ENCODE assay signal across 10 mouse cellular contexts in genomic region chr16:44679503-44679971, GRCm38 (mm10). TPM values are rescaled to one million over a fixed set of nuclear protein-coding genes. Genes with fewer than 3 reads are reported as not detected.
DNase-seq lines count a peak whose midpoint lies in the region; ATAC-seq and TF ChIP-seq lines count a peak whose summit lies in the region.
"Had no signal": no experiment of that assay in that cellular context is flagged by ENCODE, and none has a peak within 500 bp of the region (broad histone marks: within the 10 kb centered on the region; RNA-seq: fewer than 3 reads in every experiment).

No protein-coding gene starts in this region.

- H3K4me1 ChIP-seq in midbrain, embryonic 11.5 days (ENCODE audit: control insufficient read depth, insufficient read depth, low read length), result peaks cover 23% of the 10 kb centered on the region
- H3K4me1 ChIP-seq in intestine, embryonic 15.5 days (replicated peaks), result peaks cover 8% of the 10 kb centered on the region; the same call in 1 of the 2 replicates

- H3K9ac ChIP-seq in midbrain, embryonic 11.5 days (ENCODE audit: low read length), result no peak overlapping the region; the same call in 1 of the 2 replicates
- no peak overlapping the region for H3K9ac ChIP-seq in intestine, embryonic 15.5 days
- H3K9ac ChIP-seq: heart, embryonic 13.5 days; liver, embryonic 14.5 days had no signal

- DNase-seq in Muller cell, postnatal 12 days (ENCODE audit: inconsistent ontology term), result peak; percentile 34
- DNase-seq in embryo, embryonic 11 days, result peak; percentile 89
- peak; percentile 62 for DNase-seq in forelimb bud, embryonic 11.5 days (ENCODE audit: low read depth, low spot score)
- DNase-seq in midbrain, embryonic 11.5 days (ENCODE audit: low spot score, missing footprints), result peak; percentile 93
- DNase-seq in thymus, postnatal 14 days, result no peak
- DNase-seq in gastrocnemius, adult 2 months, result no peak

- H3K36me3 ChIP-seq in midbrain, embryonic 11.5 days (ENCODE audit: control insufficient read depth, insufficient read depth, low read length), result no peaks in the 10 kb centered on the region
- no peaks in the 10 kb centered on the region for H3K36me3 ChIP-seq in intestine, embryonic 15.5 days
- H3K36me3 ChIP-seq: heart, embryonic 13.5 days had no signal

- no peaks in the 10 kb centered on the region for H3K27me3 ChIP-seq in midbrain, embryonic 11.5 days (ENCODE audit: control insufficient read depth, insufficient read depth, low read length)
- H3K27me3 ChIP-seq in intestine, embryonic 15.5 days (replicated peaks), result no peaks in the 10 kb centered on the region
- H3K27me3 ChIP-seq: heart, embryonic 13.5 days had no signal

- no peak for TF ChIP-seq CTCF in gastrocnemius, adult 2 months (IDR thresholded peaks at IDR 0.05)

- peaks cover 7% of the 10 kb centered on the region; the same call in 1 of the 2 replicates for H3K9me3 ChIP-seq in midbrain, embryonic 11.5 days (ENCODE audit: control insufficient read depth, low read length)
- H3K9me3 ChIP-seq in intestine, embryonic 15.5 days, result no peaks in the 10 kb centered on the region

- 23% methylated on average over 8 of the region's 8 CpGs for WGBS in midbrain, embryonic 11.5 days
- 74% methylated on average over 8 of the region's 8 CpGs for WGBS in intestine, embryonic 15.5 days

- H3K4me3 ChIP-seq in midbrain, embryonic 11.5 days (ENCODE audit: low read depth, low read length), result no peak overlapping the region
- H3K4me3 ChIP-seq in intestine, embryonic 15.5 days (replicated peaks), result no peak overlapping the region
- H3K4me3 ChIP-seq in gastrocnemius, adult 2 months, result no peak overlapping the region
- H3K4me3 ChIP-seq: heart, embryonic 13.5 days had no signal

- peak overlapping the region; percentile 83 for H3K27ac ChIP-seq in midbrain, embryonic 11.5 days (ENCODE audit: low read depth, low read length)
- H3K27ac ChIP-seq in intestine, embryonic 15.5 days, result no peak overlapping the region
- no peak overlapping the region for H3K27ac ChIP-seq in gastrocnemius, adult 2 months
- H3K27ac ChIP-seq: liver, embryonic 14.5 days had no signal

- ATAC-seq in midbrain, embryonic 11.5 days (ENCODE audit: low FRiP score), result peak; percentile 95
- no peak for ATAC-seq in intestine, embryonic 15.5 days
- no peak for ATAC-seq in erythroid progenitor cell, adult 5-6 weeks (replicated peaks; ENCODE audit: low FRiP score, poor library complexity, severe bottlenecking)

- intact Hi-C loops in gastrocnemius, adult 2 months (cut with DNase I), result no loop called here

- H3K4me2 ChIP-seq in midbrain, embryonic 11.5 days, result peak overlapping the region; percentile 15; the same call in 1 of the 2 replicates
- no peak overlapping the region for H3K4me2 ChIP-seq in intestine, embryonic 15.5 days (replicated peaks)
- H3K4me2 ChIP-seq: heart, embryonic 13.5 days had no signal

RNA-seq across cellular contexts. Expression of gene Nepro, which starts 44.6 kb away (rescaled TPM):
- polyA plus RNA-seq in midbrain, embryonic 11.5 days (2014; fragmentation: Nextera tagmentation; extraction: Ambion mirVana), result 10.5 and 11.8 TPM in 2 replicates
- 7.6 and 8.2 TPM in 2 replicates for polyA plus RNA-seq in intestine, embryonic 15.5 days (2015; fragmentation: Nextera tagmentation; extraction: Ambion mirVana)
- 3.6 and 3.8 TPM in 2 replicates for total RNA-seq in erythroid progenitor cell, adult 5-6 weeks (2015; ENCODE audit: low replicate concordance)
- 2.6 and 3.7 TPM in 2 replicates for total RNA-seq in erythroid progenitor cell, adult 5-6 weeks (2017; ENCODE audit: low replicate concordance)
- 1 to 10 TPM; 3.2 to 3.4 TPM for total RNA-seq in gastrocnemius, adult 2 months (2021)

Comparison
In these comparisons a context has a peak if more than half of its experiments do, and no peak if none do; other contexts are left out.
1. DNase-seq: peak in Muller cell, postnatal 12 days (single experiment), embryo, embryonic 11 days (single experiment), forelimb bud, embryonic 11.5 days (single experiment) and midbrain, embryonic 11.5 days (single experiment); none in thymus, postnatal 14 days (single experiment) and gastrocnemius, adult 2 months (single experiment).